Mouse (Mus musculus): ENCODE data around the gene Vav3. TPM values are rescaled to one million over a fixed set of nuclear protein-coding genes. Genes with fewer than 3 reads are reported as not detected.

Vav3 gene
- polyA plus RNA-seq, 1 experiment, result 2.2 TPM

DNA sequence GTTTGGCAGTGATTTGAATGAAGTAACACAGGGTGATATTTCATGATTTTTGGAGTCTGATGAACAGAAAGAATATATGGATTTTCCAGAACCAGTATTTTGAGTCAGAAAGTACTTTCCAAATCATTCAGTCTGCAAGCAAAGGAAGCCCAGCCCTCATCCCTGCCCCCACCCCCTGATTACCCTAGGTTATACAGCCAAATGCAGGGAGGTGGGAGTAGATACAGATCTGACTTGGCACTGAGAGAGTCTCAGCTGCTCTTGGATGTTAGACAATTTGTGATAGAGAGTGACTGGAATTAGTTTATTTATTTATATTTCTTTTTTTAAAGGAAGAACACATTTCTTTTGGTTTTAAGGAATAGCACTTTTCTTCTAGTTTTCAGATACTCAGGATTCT, 18.2 kb upstream of the Vav3 start:
- H3K79me3 ChIP-seq (ENCODE audit: low read depth), result no peaks in the 10 kb centered on the region
- no peaks in the 10 kb centered on the region for H3K79me2 ChIP-seq (ENCODE audit: control insufficient read depth, insufficient read depth)
- no peak overlapping the region for H3ac ChIP-seq (ENCODE audit: control insufficient read depth, insufficient read length, low read depth)
- H3K4me3 ChIP-seq (ENCODE audit: insufficient read depth, poor library complexity, severe bottlenecking), result no peak overlapping the region
- TF ChIP-seq CEBPB (IDR thresholded peaks at IDR 0.05; ENCODE audit: low read depth), result no peak
- no peak for TF ChIP-seq CTCF (IDR thresholded peaks at IDR 0.05; ENCODE audit: control insufficient read depth, insufficient read depth, insufficient read length)
- no peak for TF ChIP-seq MYOG (IDR thresholded peaks at IDR 0.05; ENCODE audit: control insufficient read depth, extremely low read depth, insufficient read length)
- no peak for TF ChIP-seq MAX (IDR thresholded peaks at IDR 0.05)
- no peak for TF ChIP-seq MYOD1 (IDR thresholded peaks at IDR 0.05; ENCODE audit: control insufficient read depth, insufficient read length, low read depth)
- no peak for TF ChIP-seq FOSL1 (IDR thresholded peaks at IDR 0.05; ENCODE audit: insufficient read depth, low read length, poor library complexity, severe bottlenecking)
- TF ChIP-seq USF1 (IDR thresholded peaks at IDR 0.05; ENCODE audit: low read depth), result no peak
- no peaks in the 10 kb centered on the region for H3K27me3 ChIP-seq (ENCODE audit: control insufficient read depth, insufficient read depth, insufficient read length)
- H3K36me3 ChIP-seq (ENCODE audit: control insufficient read depth, insufficient read depth), result no peaks in the 10 kb centered on the region

DNA sequence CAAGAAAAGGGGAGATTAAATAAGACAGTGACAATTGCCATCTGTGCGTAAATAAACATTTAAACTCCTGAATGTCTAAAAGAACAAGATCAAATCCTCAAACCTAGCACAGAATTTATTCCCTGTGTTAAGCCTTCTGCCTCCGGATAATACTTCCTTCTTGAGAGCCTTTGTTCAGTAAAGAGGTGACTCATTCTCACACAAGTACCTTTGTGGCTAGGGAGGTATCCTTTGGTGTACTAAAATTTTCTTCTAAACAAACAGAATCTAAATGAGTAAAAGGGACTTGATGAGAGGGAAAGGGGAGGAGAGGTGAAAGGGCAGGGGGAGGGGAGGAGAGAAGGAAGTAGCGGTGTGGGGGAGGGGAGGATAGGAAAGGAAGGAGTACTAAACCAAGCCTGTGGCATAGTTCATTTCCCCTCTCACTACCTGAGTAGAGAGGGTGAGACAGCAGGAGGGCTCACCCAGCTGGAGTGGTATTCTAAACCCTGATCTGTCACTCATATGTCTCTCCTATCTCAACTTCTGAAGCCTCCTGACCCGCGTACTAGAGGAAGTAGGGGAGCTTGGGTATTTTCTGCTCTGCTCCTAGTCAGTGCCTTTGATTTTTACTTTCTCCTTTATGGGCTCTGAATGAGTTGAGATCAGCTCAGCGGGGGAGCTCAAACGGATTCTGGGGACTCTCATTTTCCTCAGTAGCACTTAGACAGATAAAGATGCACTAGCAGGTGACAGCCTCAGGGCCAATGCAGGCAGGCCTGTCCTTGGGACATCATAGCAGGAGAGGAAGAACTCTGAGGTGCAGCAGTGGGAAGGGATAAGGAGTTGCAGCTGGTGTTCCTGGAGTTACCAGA, 16.8 kb upstream of the Vav3 start:
- H3K79me2 ChIP-seq (ENCODE audit: control insufficient read depth, insufficient read depth), result no peaks in the 10 kb centered on the region
- H3K36me3 ChIP-seq (ENCODE audit: control insufficient read depth, insufficient read depth), result no peaks in the 10 kb centered on the region
- H3K4me3 ChIP-seq (ENCODE audit: insufficient read depth, poor library complexity, severe bottlenecking), result no peak overlapping the region
- H3K27me3 ChIP-seq (ENCODE audit: control insufficient read depth, insufficient read depth, insufficient read length), result no peaks in the 10 kb centered on the region
- H3K79me3 ChIP-seq (ENCODE audit: low read depth), result no peaks in the 10 kb centered on the region
- TF ChIP-seq CEBPB (IDR thresholded peaks at IDR 0.05; ENCODE audit: low read depth) (no peak), MYOG (IDR thresholded peaks at IDR 0.05; ENCODE audit: control insufficient read depth, extremely low read depth, insufficient read length) (no peak), USF1 (IDR thresholded peaks at IDR 0.05; ENCODE audit: low read depth) (no peak), FOSL1 (IDR thresholded peaks at IDR 0.05; ENCODE audit: insufficient read depth, low read length, poor library complexity, severe bottlenecking) (no peak), CTCF (IDR thresholded peaks at IDR 0.05; ENCODE audit: control insufficient read depth, insufficient read depth, insufficient read length) (no peak), MAX (IDR thresholded peaks at IDR 0.05) (no peak), MYOD1 (IDR thresholded peaks at IDR 0.05; ENCODE audit: control insufficient read depth, insufficient read length, low read depth) (no peak)
- no peak overlapping the region for H3ac ChIP-seq (ENCODE audit: control insufficient read depth, insufficient read length, low read depth)

DNA sequence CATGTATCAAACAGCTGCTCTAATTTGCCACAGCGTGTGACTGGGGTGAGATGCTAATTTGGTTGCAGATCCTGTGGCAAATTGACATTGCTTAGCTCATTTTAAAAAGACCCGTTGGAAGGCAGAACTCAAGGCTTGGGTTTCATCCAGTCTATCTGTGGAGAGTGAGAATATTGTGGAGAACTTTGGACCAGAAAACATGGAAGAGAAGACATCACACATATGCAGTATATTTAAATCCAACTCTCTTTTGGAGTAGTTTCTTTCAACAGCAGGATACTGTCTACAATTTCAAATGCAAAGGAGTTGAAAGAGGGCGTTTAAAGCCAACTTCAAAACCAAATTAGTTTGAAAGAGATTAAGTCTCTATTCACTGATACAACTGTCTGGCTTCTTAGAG, 13.3 kb upstream of the Vav3 start:
- Histone ChIP-seq H3ac (ENCODE audit: control insufficient read depth, insufficient read length, low read depth) (no peak overlapping the region), H3K79me3 (ENCODE audit: low read depth) (no peaks in the 10 kb centered on the region), H3K4me3 (ENCODE audit: insufficient read depth, poor library complexity, severe bottlenecking) (no peak overlapping the region), H3K27me3 (ENCODE audit: control insufficient read depth, insufficient read depth, insufficient read length) (no peaks in the 10 kb centered on the region), H3K79me2 (ENCODE audit: control insufficient read depth, insufficient read depth) (no peaks in the 10 kb centered on the region), H3K36me3 (ENCODE audit: control insufficient read depth, insufficient read depth) (no peaks in the 10 kb centered on the region)
- TF ChIP-seq FOSL1 (IDR thresholded peaks at IDR 0.05; ENCODE audit: insufficient read depth, low read length, poor library complexity, severe bottlenecking) (no peak), MYOD1 (IDR thresholded peaks at IDR 0.05; ENCODE audit: control insufficient read depth, insufficient read length, low read depth) (no peak), CEBPB (IDR thresholded peaks at IDR 0.05; ENCODE audit: low read depth) (no peak), MYOG (IDR thresholded peaks at IDR 0.05; ENCODE audit: control insufficient read depth, extremely low read depth, insufficient read length) (no peak), MAX (IDR thresholded peaks at IDR 0.05) (no peak), USF1 (IDR thresholded peaks at IDR 0.05; ENCODE audit: low read depth) (no peak), CTCF (IDR thresholded peaks at IDR 0.05; ENCODE audit: control insufficient read depth, insufficient read depth, insufficient read length) (no peak)

DNA sequence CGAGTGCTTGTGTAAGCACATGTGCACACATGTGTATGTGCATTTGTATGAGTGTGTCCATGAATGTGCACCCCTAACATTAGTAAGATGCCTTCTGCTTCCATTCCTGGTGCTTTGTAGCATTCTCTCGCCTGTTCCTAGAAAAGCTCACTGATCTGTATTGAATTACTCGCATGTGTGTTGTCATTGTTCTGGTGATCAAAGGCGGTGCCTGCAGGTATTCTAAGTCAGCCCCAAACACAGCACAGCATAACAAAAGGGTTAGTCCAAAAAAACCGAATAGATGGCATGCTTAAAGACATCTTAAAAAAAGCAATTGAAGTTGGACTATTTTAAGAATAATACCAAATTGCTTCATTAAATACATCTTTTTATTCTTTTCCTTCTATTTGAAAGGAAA, 7.7 kb upstream of the Vav3 start:
- Histone ChIP-seq H3K36me3 (ENCODE audit: control insufficient read depth, insufficient read depth) (no peaks in the 10 kb centered on the region), H3ac (ENCODE audit: control insufficient read depth, insufficient read length, low read depth) (no peak overlapping the region), H3K27me3 (ENCODE audit: control insufficient read depth, insufficient read depth, insufficient read length) (no peaks in the 10 kb centered on the region), H3K4me3 (ENCODE audit: insufficient read depth, poor library complexity, severe bottlenecking) (no peak overlapping the region), H3K79me3 (ENCODE audit: low read depth) (no peaks in the 10 kb centered on the region), H3K79me2 (ENCODE audit: control insufficient read depth, insufficient read depth) (no peaks in the 10 kb centered on the region)
- TF ChIP-seq CEBPB (IDR thresholded peaks at IDR 0.05; ENCODE audit: low read depth), result no peak
- TF ChIP-seq USF1 (IDR thresholded peaks at IDR 0.05; ENCODE audit: low read depth), result no peak
- no peak for TF ChIP-seq FOSL1 (IDR thresholded peaks at IDR 0.05; ENCODE audit: insufficient read depth, low read length, poor library complexity, severe bottlenecking)
- no peak for TF ChIP-seq MYOD1 (IDR thresholded peaks at IDR 0.05; ENCODE audit: control insufficient read depth, insufficient read length, low read depth)
- TF ChIP-seq CTCF (IDR thresholded peaks at IDR 0.05; ENCODE audit: control insufficient read depth, insufficient read depth, insufficient read length), result no peak
- no peak for TF ChIP-seq MAX (IDR thresholded peaks at IDR 0.05)
- no peak for TF ChIP-seq MYOG (IDR thresholded peaks at IDR 0.05; ENCODE audit: control insufficient read depth, extremely low read depth, insufficient read length)

DNA sequence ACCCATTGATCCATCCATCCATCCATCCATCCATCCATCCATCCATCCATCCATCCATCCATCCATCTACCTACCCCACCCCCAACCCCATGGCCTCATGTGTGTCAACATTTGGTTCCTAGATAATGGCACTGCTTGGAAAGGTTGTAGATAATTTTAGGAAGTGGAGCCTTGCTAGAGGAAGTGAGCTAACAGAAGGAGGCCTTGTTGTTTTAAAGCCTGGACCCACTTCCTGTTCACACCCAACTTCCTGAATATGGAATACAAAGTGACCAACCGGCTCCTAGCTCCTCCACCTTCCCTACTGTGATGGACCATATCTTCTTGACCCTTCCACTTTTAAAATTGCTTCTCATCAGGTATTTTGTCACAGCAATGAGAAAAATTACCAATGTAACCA, 5.0 kb upstream of the Vav3 start:
- Histone ChIP-seq H3K79me3 (ENCODE audit: low read depth) (no peaks in the 10 kb centered on the region), H3K36me3 (ENCODE audit: control insufficient read depth, insufficient read depth) (no peaks in the 10 kb centered on the region), H3K4me3 (ENCODE audit: insufficient read depth, poor library complexity, severe bottlenecking) (no peak overlapping the region), H3K27me3 (ENCODE audit: control insufficient read depth, insufficient read depth, insufficient read length) (no peaks in the 10 kb centered on the region), H3K79me2 (ENCODE audit: control insufficient read depth, insufficient read depth) (no peaks in the 10 kb centered on the region), H3ac (ENCODE audit: control insufficient read depth, insufficient read length, low read depth) (no peak overlapping the region)
- TF ChIP-seq FOSL1 (IDR thresholded peaks at IDR 0.05; ENCODE audit: insufficient read depth, low read length, poor library complexity, severe bottlenecking) (no peak), USF1 (IDR thresholded peaks at IDR 0.05; ENCODE audit: low read depth) (no peak), MYOD1 (IDR thresholded peaks at IDR 0.05; ENCODE audit: control insufficient read depth, insufficient read length, low read depth) (no peak), MAX (IDR thresholded peaks at IDR 0.05) (no peak), CEBPB (IDR thresholded peaks at IDR 0.05; ENCODE audit: low read depth) (no peak), MYOG (IDR thresholded peaks at IDR 0.05; ENCODE audit: control insufficient read depth, extremely low read depth, insufficient read length) (no peak), CTCF (IDR thresholded peaks at IDR 0.05; ENCODE audit: control insufficient read depth, insufficient read depth, insufficient read length) (no peak)

Measured in C2C12 (cell line).